ENCODE assay signal across 10 mouse cellular contexts in the genomic region with DNA sequence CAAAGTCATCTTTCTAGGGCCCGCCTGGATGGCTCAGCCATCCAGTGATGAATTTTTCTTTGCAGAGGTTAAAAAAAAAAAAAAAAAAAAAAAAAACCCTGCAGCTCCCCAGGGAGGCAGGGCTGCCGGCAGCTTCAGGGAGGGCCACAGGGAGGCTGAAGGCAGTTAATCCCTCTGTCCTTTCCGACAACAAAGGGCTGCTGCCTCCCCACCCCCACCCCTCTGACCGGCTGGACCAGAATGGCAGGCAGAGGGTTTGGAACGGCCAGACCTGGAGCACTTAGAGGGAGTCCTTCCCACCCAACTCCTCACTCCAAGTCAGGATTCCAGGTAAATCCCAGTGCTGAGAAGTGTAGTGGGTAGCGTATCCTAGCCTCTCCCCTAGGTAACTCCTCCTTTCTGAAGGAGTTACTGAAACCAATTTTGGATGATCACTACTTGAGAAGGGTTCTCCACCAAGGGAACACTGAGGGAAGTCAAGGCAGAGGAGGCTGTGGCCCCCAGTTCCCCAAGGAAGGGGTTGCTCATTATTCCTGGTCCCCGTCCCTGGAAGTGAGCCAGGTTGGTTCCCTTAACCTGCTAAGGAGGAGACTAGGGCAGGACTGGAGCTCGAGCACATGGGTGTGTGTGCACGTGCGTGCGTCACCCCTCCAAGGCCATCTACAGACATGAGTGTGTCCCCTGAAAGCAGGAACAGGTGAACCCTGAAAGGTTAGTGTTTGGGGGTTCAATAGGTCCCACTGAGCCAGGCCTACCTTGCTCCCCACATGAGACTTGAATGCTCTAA. TPM values are rescaled to one million over a fixed set of nuclear protein-coding genes. Genes with fewer than 3 reads are reported as not detected.
DNase-seq lines count a peak whose midpoint lies in the region; ATAC-seq and TF ChIP-seq lines count a peak whose summit lies in the region.
"Had no signal": no experiment of that assay in that cellular context is flagged by ENCODE, and none has a peak within 500 bp of the region (broad histone marks: within the 10 kb centered on the region; RNA-seq: fewer than 3 reads in every experiment).

No protein-coding gene starts in this region.

- peak; percentile 54 for DNase-seq in kidney, postnatal 0 days (ENCODE audit: low spot score)
- no peak for DNase-seq in kidney, adult 18-20 months
- DNase-seq in embryonic facial prominence, embryonic 14.5 days (ENCODE audit: low spot score), result no peak
- DNase-seq in cerebellum, adult 18-20 months, result no peak
- no peak for DNase-seq in ovary, postnatal 36 days (ENCODE audit: low spot score)
- no peak for DNase-seq in left cerebral cortex, postnatal 14 days (ENCODE audit: low spot score in 2 of 2)
- DNase-seq: kidney, adult 11 months; right cerebral cortex, postnatal 25 days had no signal

- no peak for ATAC-seq in kidney, postnatal 0 days (replicated peaks; ENCODE audit: low FRiP score, low read depth)
- peak; percentile 28; the same call in 1 of the 2 replicates for ATAC-seq in embryonic facial prominence, embryonic 14.5 days (ENCODE audit: low read depth)
- ATAC-seq in limb, embryonic 12.5 days (ENCODE audit: insufficient number of reproducible peaks, insufficient read depth, low FRiP score, low TSS enrichment, low read depth), result no peak
- no peak for ATAC-seq in stomach, embryonic 15.5 days (ENCODE audit: insufficient read depth, low FRiP score, low read depth)

- no peak for TF ChIP-seq CTCF in kidney, postnatal 0 days (IDR thresholded peaks at IDR 0.05; ENCODE audit: low read depth)

- H3K4me1 ChIP-seq in kidney, postnatal 0 days (replicated peaks; ENCODE audit: insufficient read depth, low read length), result 0 out of 2 replicates have a peak, but pooled peaks cover 8% of the 10 kb centered on the region
- H3K4me1 ChIP-seq in embryonic facial prominence, embryonic 14.5 days (ENCODE audit: control insufficient read depth, insufficient read depth, low read length), result no peaks in the 10 kb centered on the region
- H3K4me1 ChIP-seq in limb, embryonic 12.5 days (replicated peaks), result peaks cover 11% of the 10 kb centered on the region
- H3K4me1 ChIP-seq in stomach, embryonic 15.5 days, result peaks cover 11% of the 10 kb centered on the region

- no peaks in the 10 kb centered on the region for H3K9me3 ChIP-seq in kidney, postnatal 0 days (replicated peaks; ENCODE audit: low read length)
- no peaks in the 10 kb centered on the region for H3K9me3 ChIP-seq in embryonic facial prominence, embryonic 14.5 days (ENCODE audit: control insufficient read depth, low read length)
- no peaks in the 10 kb centered on the region for H3K9me3 ChIP-seq in limb, embryonic 12.5 days
- H3K9me3 ChIP-seq in stomach, embryonic 15.5 days, result no peaks in the 10 kb centered on the region

- H3K27ac ChIP-seq in kidney, postnatal 0 days, result no peak overlapping the region
- 0 out of 2 replicates have a peak overlapping the region, but pooled peaks have one; percentile 10 for H3K27ac ChIP-seq in embryonic facial prominence, embryonic 14.5 days (replicated peaks; ENCODE audit: low read depth, low read length)
- H3K27ac ChIP-seq in limb, embryonic 12.5 days, result 0 out of 2 replicates have a peak overlapping the region, but pooled peaks have one; percentile 37
- peak overlapping the region; percentile 44; the same call in 1 of the 2 replicates for H3K27ac ChIP-seq in stomach, embryonic 15.5 days

- no peaks in the 10 kb centered on the region for H3K27me3 ChIP-seq in kidney, postnatal 0 days (ENCODE audit: insufficient read depth, low read length)
- no peaks in the 10 kb centered on the region for H3K27me3 ChIP-seq in embryonic facial prominence, embryonic 14.5 days (replicated peaks; ENCODE audit: control insufficient read depth, insufficient read depth, low read length)
- H3K27me3 ChIP-seq in limb, embryonic 12.5 days, result peaks cover 19% of the 10 kb centered on the region
- H3K27me3 ChIP-seq in stomach, embryonic 15.5 days (replicated peaks), result no peaks in the 10 kb centered on the region

- no peak overlapping the region for H3K9ac ChIP-seq in kidney, postnatal 0 days (ENCODE audit: low read depth, low read length)
- 0 out of 2 replicates have a peak overlapping the region, but pooled peaks have one; percentile 2 for H3K9ac ChIP-seq in embryonic facial prominence, embryonic 14.5 days (ENCODE audit: low read depth, low read length)
- H3K9ac ChIP-seq in limb, embryonic 12.5 days (replicated peaks), result no peak overlapping the region
- H3K9ac ChIP-seq in stomach, embryonic 15.5 days, result no peak overlapping the region

- no peaks in the 10 kb centered on the region for H3K36me3 ChIP-seq in kidney, postnatal 0 days (ENCODE audit: insufficient read depth, low read length)
- no peaks in the 10 kb centered on the region for H3K36me3 ChIP-seq in embryonic facial prominence, embryonic 14.5 days (ENCODE audit: control insufficient read depth, insufficient read depth, low read length)
- no peaks in the 10 kb centered on the region for H3K36me3 ChIP-seq in limb, embryonic 12.5 days
- no peaks in the 10 kb centered on the region for H3K36me3 ChIP-seq in stomach, embryonic 15.5 days

- peak overlapping the region; percentile 13; the same call in 1 of the 2 replicates for H3K4me2 ChIP-seq in kidney, postnatal 0 days (ENCODE audit: low read length)
- H3K4me2 ChIP-seq in embryonic facial prominence, embryonic 14.5 days (ENCODE audit: low read depth, low read length), result no peak overlapping the region
- no peak overlapping the region for H3K4me2 ChIP-seq in limb, embryonic 12.5 days
- H3K4me2 ChIP-seq in stomach, embryonic 15.5 days, result no peak overlapping the region

- H3K4me3 ChIP-seq in kidney, postnatal 0 days (replicated peaks; ENCODE audit: low read depth, low read length), result no peak overlapping the region
- H3K4me3 ChIP-seq in embryonic facial prominence, embryonic 14.5 days (ENCODE audit: low read depth, low read length), result no peak overlapping the region
- no peak overlapping the region for H3K4me3 ChIP-seq in limb, embryonic 12.5 days (replicated peaks)
- no peak overlapping the region for H3K4me3 ChIP-seq in stomach, embryonic 15.5 days (replicated peaks)

- intact Hi-C loops in left cerebral cortex, postnatal 14 days (cut with DNase I), result no loop called here

- 34% methylated on average over 11 of the region's 11 CpGs for WGBS in kidney, postnatal 0 days
- WGBS in embryonic facial prominence, embryonic 14.5 days, result 36% methylated on average over 11 of the region's 11 CpGs
- WGBS in limb, embryonic 12.5 days, result 36% methylated on average over 11 of the region's 11 CpGs
- 36% methylated on average over 11 of the region's 11 CpGs for WGBS in stomach, embryonic 15.5 days

RNA-seq across cellular contexts. Expression of a gene that starts 10.2 kb away (rescaled TPM):
- polyA plus RNA-seq in kidney, postnatal 0 days (2015; fragmentation: Nextera tagmentation; extraction: Ambion mirVana), result 7.2 and 7.7 TPM in 2 replicates
- polyA plus RNA-seq in embryonic facial prominence, embryonic 14.5 days (2014; fragmentation: Nextera tagmentation; extraction: Ambion mirVana), result 4.2 and 4.7 TPM in 2 replicates
- polyA plus RNA-seq in limb, embryonic 12.5 days (2016; fragmentation: Nextera tagmentation; extraction: Ambion mirVana), result 5.2 and 6.6 TPM in 2 replicates
- 7.3 and 7.9 TPM in 2 replicates for polyA plus RNA-seq in stomach, embryonic 15.5 days (2015; fragmentation: Nextera tagmentation; extraction: Ambion mirVana)
- 10 to 100 TPM; 63.8 to 64.7 TPM for total RNA-seq in left cerebral cortex, postnatal 14 days (2021)

RNA-seq across cellular contexts. Expression of a gene that starts 20.7 kb away (rescaled TPM):
- polyA plus RNA-seq in kidney, postnatal 0 days (2015; fragmentation: Nextera tagmentation; extraction: Ambion mirVana), result 0.37 and 0.43 TPM in 2 replicates
- polyA plus RNA-seq in embryonic facial prominence, embryonic 14.5 days (2014; fragmentation: Nextera tagmentation; extraction: Ambion mirVana), result 0.58 and 0.64 TPM in 2 replicates
- polyA plus RNA-seq in limb, embryonic 12.5 days (2016; fragmentation: Nextera tagmentation; extraction: Ambion mirVana), result 0.50 and 0.53 TPM in 2 replicates
- 0.87 and 0.88 TPM in 2 replicates for polyA plus RNA-seq in stomach, embryonic 15.5 days (2015; fragmentation: Nextera tagmentation; extraction: Ambion mirVana)
- 1 to 10 TPM; 6.4 to 8.5 TPM for total RNA-seq in left cerebral cortex, postnatal 14 days (2021)

RNA-seq across cellular contexts. Expression of a gene that starts 48.8 kb away (rescaled TPM):
- polyA plus RNA-seq in kidney, postnatal 0 days (2015; fragmentation: Nextera tagmentation; extraction: Ambion mirVana), result 5.2 and 5.9 TPM in 2 replicates
- polyA plus RNA-seq in embryonic facial prominence, embryonic 14.5 days (2014; fragmentation: Nextera tagmentation; extraction: Ambion mirVana), result 5.8 and 8.5 TPM in 2 replicates
- polyA plus RNA-seq in limb, embryonic 12.5 days (2016; fragmentation: Nextera tagmentation; extraction: Ambion mirVana), result 2.9 and 4.6 TPM in 2 replicates
- polyA plus RNA-seq in stomach, embryonic 15.5 days (2015; fragmentation: Nextera tagmentation; extraction: Ambion mirVana), result 7.4 and 8.4 TPM in 2 replicates
- 100 to 1,000 TPM; 258 to 270 TPM for total RNA-seq in left cerebral cortex, postnatal 14 days (2021)
